Comparison of ENCODE assay signal across 10 mouse cellular contexts in genomic region chr10:75565436-75565835, GRCm38 (mm10). TPM values are rescaled to one million over a fixed set of nuclear protein-coding genes. Genes with fewer than 3 reads are reported as not detected.
A peak's percentile ranks its signal among the peaks of the same experiment; 100 is the strongest.
DNase-seq lines count a peak whose midpoint lies in the region.
"Had no signal": no experiment of that assay in that cellular context is flagged by ENCODE, and none has a peak within 500 bp of the region (broad histone marks: within the 10 kb centered on the region; RNA-seq: fewer than 3 reads in every experiment).

No protein-coding gene starts in this region.

- intact Hi-C loops in heart, postnatal 10 days (cut with DNase I) = no loop called here

- DNase-seq in spleen, adult 12 weeks (ENCODE audit: low spot score) = peak; percentile 13
- DNase-seq in spleen, postnatal 14 days (ENCODE audit: low spot score in 2 of 2) = no peak
- DNase-seq in induced T-regulatory cell, adult 2 months (ENCODE audit: low read depth) = peak; percentile 88
- peak; percentile 85 for DNase-seq in naive thymus-derived CD4-positive, alpha-beta T cell, adult 2 months (ENCODE audit: low read depth)
- peak; percentile 49 for DNase-seq in yolk sac, embryonic 10.5 days (ENCODE audit: low spot score)
- no peak for DNase-seq in embryo, embryonic 10 days (ENCODE audit: low spot score)
- no peak for DNase-seq in adrenal gland, postnatal 14 days
- DNase-seq in heart, postnatal 10 days = no peak
- DNase-seq: cerebellum, adult 8-10 months had no signal

RNA-seq across cellular contexts. Expression of gene Ggt1, which starts 4.0 kb away (rescaled TPM):
- total RNA-seq in adrenal gland, postnatal 14 days (2021) = 1.7 TPM in 1 of 2 replicates, not detected in the other
- total RNA-seq in heart, postnatal 10 days (2021) = not detected
- total RNA-seq: heart, adult 8-10 months had no signal

RNA-seq across cellular contexts. Expression of gene Lrrc75b, which starts 5.3 kb away (rescaled TPM):
- total RNA-seq in adrenal gland, postnatal 14 days (2021) = 0.70 and 1.1 TPM in 2 replicates
- 1 to 10 TPM; 1.0 to 1.2 TPM for total RNA-seq in heart, postnatal 10 days (2021)

RNA-seq across cellular contexts. Expression of gene Ggt5, which starts 23.7 kb away (rescaled TPM):
- 6.2 and 8.0 TPM in 2 replicates for total RNA-seq in adrenal gland, postnatal 14 days (2021)
- 1 to 10 TPM; 6.8 to 8.7 TPM for total RNA-seq in heart, postnatal 10 days (2021)

RNA-seq across cellular contexts. Expression of gene Gucd1, which starts 47.7 kb away (rescaled TPM):
- total RNA-seq in adrenal gland, postnatal 14 days (2021) = 41.0 and 61.5 TPM in 2 replicates
- 10 to 100 TPM; 42.8 to 44.0 TPM for total RNA-seq in heart, postnatal 10 days (2021)

RNA-seq across cellular contexts. Expression of gene Snrpd3, which starts 48.1 kb away (rescaled TPM):
- 87.9 and 88.0 TPM in 2 replicates for total RNA-seq in adrenal gland, postnatal 14 days (2021)
- 10 to 100 TPM; 67.9 to 75.9 TPM for total RNA-seq in heart, postnatal 10 days (2021)

Comparison
In these comparisons a context has a peak if more than half of its experiments do, and no peak if none do; other contexts are left out.
1. DNase-seq: peak in spleen, adult 12 weeks (single experiment), induced T-regulatory cell, adult 2 months (single experiment), naive thymus-derived CD4-positive, alpha-beta T cell, adult 2 months (single experiment) and yolk sac, embryonic 10.5 days (single experiment); none in spleen, postnatal 14 days (0 of 2), embryo, embryonic 10 days (single experiment), adrenal gland, postnatal 14 days (single experiment) and heart, postnatal 10 days (0 of 2).